Mouse (Mus musculus) heart, postnatal 14 days (tissue): ENCODE data around the gene Gm29609. TPM values are rescaled to one million over a fixed set of nuclear protein-coding genes. Genes with fewer than 3 reads are reported as not detected.

Experiments used
- DNase-seq, 2 experiments: peaks; one replicate each; pipeline ENCODE4 v3.0.0; 2021 to 2022
- intact Hi-C: fragments of 180-260 bp; cut with DNase I; formaldehyde crosslinking; loops from one replicate; pipeline ENCODE4 v1.15.1; 2025
- total RNA-seq, 2 experiments: library from RNA; stranded (reverse); gene quantifications; 2 replicates each; pipeline ENCODE4 v1.2.3; 2021

Gene Gm29609
- total RNA-seq, 2 experiments from 2014 or later = 0.56 to 0.93 TPM

- DNase-seq = no peak
- intact Hi-C loops = no loop called here
Measured at GRCm38 (mm10) chr5:31199321-31199892, 19.7 kb upstream of the Gm29609 start.

DNA sequence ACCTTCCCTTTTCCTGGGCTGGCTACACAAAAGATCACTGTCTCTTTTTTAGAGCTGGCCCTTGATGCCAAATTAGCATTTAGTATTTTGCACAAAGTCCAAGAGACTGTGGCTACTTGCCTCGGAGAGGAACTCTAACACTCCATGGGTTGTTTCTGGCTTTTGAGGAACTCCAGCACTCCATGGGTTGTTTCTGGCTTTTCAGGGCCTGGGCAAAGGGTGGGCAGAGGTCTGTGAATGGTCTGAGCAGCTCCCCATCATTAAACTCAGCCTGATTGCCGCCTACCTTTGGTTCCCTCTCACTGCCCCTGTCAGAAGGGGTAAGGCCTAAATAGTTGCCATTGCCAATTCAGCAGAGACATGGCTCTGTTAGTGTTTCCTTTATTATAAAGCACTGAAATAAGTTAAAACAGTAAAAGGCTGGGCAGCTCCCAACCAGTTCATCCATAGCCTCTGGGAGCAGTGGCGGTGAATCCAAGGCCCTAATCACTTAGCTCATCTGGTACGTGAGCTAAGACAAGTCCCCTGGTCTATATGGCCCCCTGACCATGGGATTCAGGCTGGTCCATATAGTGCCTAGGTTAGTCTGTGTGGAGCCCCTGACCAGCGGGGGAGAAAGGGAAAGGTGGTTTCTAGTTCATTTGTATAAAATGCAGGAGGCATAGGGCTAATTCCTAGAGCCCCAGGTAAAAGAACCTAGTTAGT lies 19.1 kb upstream of the Gm29609 start:
- DNase-seq = no peak
- intact Hi-C loops = no loop called here

GRCm38 (mm10) chr5:31198170-31198569 lies 18.5 kb upstream of the Gm29609 start:
- intact Hi-C loops = no loop called here
- no peak for DNase-seq

DNA sequence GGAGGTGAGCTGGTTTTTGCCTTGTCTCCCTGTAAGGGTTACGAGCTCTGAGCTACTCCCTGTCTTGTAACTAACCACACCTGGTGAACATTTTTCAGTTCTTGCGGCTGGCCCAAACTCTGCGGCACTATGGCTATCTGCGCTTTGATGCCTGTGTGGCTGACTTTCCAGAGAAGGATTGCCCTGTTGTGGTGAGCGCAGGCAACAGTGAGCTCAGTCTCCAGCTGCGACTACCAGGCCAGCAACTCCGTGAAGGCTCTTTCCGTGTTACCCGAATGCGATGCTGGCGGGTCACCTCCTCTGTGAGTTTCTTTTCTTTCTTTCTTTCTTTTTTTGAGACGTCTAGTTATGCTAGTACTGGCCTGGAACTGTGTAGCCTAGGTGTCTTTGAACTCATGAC lies 17.4 kb upstream of the Gm29609 start:
- no peak for DNase-seq
- intact Hi-C loops = no loop called here

DNA sequence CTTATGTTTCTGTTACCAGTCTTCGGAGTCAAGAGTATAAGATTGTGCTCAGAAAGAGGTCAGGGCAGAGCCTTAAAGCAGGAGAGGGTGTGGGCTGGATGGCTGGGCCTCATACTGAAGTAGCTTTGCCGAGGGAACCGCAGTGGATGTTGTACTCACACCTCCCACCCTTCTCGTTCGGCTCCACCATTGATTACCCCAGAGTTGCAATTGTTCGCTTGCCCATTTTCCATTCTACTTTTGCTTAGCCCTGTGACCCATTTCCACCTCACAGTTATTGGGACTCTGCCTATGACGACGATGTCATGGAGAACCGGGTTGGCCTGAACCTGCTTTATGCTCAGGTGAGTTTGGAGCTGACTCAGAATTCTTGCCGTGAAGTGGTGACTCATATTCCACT lies 16.5 kb upstream of the Gm29609 start:
- no peak for DNase-seq
- intact Hi-C loops = no loop called here

DNA sequence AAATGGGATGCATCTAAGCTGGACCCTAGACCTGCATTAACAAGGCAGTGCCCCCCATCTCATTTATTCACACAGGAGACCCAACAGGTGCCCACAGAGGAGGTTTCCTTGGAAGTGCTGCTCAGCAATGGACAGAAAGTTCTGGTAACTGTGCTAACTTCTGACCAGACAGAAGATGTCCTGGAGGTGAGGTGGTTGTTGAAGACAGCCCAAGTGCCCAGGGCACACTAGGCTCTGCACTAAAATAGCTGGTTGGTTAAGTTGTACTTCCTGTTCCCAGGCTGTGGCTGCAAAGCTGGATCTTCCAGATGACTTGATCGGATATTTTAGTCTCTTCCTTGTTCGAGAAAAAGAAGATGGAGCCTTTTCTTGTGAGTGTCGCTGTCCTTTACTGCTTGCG lies 16.0 kb upstream of the Gm29609 start:
- intact Hi-C loops = no loop called here
- DNase-seq = no peak

- no peak for DNase-seq
- intact Hi-C loops = no loop called here
Measured at GRCm38 (mm10) chr5:31194486-31195485, 15.1 kb upstream of the Gm29609 start.

GRCm38 (mm10) chr5:31193631-31194281 lies 14.0 kb upstream of the Gm29609 start:
- intact Hi-C loops = no loop called here
- no peak for DNase-seq

GRCm38 (mm10) chr5:31192939-31193630 lies 13.4 kb upstream of the Gm29609 start, which contains the start of the genes Snx17 and Eif2b4:
Snx17 (plus strand) TSS chr5:31193227.
Eif2b4 (minus strand) TSS chr5:31193430.
- intact Hi-C loops = no loop called here
- peak; percentile 98 to 99 for DNase-seq

GRCm38 (mm10) chr5:31192045-31192938 lies 12.6 kb upstream of the Gm29609 start:
- peak in 1 of 2 experiments; percentile 79 for DNase-seq
- intact Hi-C loops = no loop called here

DNA sequence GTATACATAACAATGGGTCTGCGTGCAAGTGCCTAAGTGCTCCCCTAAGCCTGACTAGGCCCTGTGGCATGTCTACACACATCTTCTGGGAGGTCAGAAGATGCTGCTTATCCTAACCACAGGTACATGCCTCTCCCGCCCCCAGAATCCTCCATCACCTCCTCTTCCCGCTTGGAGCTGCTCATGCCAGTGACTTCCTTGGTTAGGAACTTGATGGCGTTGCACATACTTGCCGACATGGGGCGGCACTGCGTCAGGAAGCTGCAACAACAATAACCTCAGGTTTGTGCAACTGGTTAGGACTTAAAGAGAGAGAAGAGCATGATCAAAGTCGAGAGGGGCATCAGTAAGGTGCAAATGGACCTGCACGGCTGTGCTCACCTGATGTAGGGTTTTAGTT lies 10.5 kb upstream of the Gm29609 start:
- DNase-seq = no peak
- intact Hi-C loops = no loop called here

GRCm38 (mm10) chr5:31188223-31188840 lies 8.6 kb upstream of the Gm29609 start:
- DNase-seq = no peak
- intact Hi-C loops = loop anchor here (10.0 kb wide), 1 partner anchor 136 kb away; no protein-coding TSS in a partner anchor

DNA sequence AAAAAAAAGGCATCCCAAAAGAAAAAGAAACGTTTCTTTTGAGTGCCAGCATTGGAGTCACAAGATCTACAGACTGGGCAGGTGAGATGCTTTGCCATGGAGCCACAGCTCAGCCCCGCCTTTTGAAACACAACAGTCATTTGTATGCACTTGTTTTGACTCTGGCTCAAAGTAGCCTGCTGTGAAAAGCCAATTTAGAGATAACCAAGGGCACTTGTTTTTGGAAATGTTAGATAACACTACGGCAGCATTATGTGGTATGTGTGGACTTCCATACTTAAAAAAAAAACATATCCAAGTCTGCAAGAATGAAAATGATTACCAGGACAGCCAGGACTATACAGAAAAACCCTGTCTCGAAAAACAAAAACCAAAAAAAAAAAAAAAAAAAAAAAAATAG lies 4.0 kb upstream of the Gm29609 start:
- no peak for DNase-seq
- intact Hi-C loops = loop anchor here (10.0 kb wide), 1 partner anchor 141 kb away; no protein-coding TSS in a partner anchor

DNA sequence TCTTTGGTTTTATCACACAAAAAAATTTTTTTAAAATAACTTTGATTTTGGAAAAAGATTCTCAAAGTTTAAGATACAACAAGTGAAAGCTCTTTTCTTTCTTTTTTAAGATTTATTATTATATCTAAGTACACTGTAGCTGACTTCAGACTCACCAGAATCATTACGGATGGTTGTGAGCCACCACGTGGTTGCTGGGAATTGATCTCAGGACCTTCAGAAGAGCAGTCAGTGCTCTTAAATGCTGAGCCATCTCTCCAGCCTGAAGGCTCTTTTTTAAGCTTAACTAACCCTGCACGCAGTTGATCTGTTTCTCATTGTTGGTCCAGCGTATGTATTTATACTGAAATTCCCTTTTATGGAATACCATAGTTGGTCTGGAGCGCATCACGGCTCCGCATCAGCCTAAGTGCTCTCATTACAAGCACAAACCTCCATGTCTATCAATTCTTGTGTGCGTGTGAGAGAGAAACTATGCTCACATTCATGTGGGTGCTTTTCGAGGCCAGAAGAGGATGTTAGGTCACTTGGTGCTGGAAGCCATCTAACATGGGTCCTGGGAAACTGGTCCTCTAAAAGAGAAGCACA lies 1.6 kb upstream of the Gm29609 start:
- DNase-seq = no peak
- intact Hi-C loops = loop anchor here (10.0 kb wide), 1 partner anchor 144 kb away; no protein-coding TSS in a partner anchor

DNA sequence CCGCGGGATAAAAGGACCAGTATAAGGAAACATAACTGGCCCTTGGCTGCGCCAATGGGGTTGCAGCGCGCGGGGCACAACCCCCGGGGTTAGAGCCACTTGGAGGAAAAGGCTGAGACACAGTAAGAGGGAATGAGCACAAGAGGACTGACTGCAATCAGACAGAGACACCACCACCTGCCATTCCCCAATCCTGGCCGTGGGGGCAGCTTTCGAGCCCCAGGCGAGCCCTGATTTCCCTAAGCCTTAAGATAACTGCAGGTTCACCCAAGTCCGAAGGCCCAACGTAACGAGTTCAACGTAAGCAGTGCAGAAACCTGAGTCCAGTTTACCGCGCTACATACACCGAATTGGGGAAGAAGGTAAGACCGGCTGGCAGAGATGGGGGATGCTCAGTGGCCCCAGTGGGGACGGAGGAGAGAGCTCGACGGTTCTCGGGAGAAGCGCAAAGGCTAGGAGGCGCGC lies 378 bp downstream of the Gm29609 start:
- DNase-seq = no peak

DNA sequence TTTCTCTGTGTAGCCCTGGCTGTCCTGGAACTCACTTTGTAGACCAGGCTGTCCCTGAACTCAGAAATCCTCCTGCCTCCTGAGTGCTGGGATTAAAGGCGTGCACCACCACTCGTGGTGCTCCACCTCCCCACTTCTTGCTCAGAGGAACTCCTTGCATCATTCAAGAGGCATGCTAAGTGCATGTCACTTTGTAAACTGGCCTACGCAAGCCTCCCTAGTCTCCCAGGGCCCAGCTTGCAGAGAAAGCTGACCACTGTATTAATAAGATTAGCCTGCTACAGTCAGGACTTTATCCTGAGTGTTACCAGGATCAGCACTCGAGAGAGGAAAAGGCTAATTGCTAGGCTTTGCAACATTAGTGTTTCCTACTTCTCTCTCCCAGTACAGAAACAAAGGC lies 11.1 kb downstream of the Gm29609 start:
- intact Hi-C loops = no loop called here

More for the DNA sequence above, 378 bp downstream of the Gm29609 start:
- intact Hi-C loops = loop anchor here (5.0 kb wide), 1 partner anchor 122 kb away; no protein-coding TSS in a partner anchor

GRCm38 (mm10) chr5:31164878-31165277 lies 14.8 kb downstream of the Gm29609 start:
- DNase-seq = no peak
- intact Hi-C loops = no loop called here

More for the DNA sequence above, 11.1 kb downstream of the Gm29609 start:
- DNase-seq = no peak

DNA sequence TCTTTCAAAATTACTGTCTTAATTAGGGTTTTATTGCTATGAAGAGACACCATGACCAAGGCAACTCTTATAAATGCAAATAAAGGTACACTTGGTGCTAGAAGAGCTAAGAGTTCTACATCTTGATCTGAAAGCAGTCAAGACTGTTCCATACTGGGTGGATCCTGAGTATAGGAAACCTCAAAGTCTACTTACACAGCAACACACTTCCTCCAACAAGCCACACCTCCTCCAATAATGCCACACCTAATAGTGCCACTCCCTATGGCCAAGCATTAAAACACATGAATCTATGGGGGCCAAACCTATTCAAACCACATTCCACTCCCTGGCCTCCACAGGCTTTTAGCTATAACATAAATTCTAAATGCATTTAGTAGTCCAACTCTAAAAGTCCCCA lies 17.2 kb downstream of the Gm29609 start:
- DNase-seq = no peak
- intact Hi-C loops = no loop called here
